Mouse (Mus musculus): ENCODE measurements around the gene Bfsp2. TPM values are rescaled to one million over a fixed set of nuclear protein-coding genes. Genes with fewer than 3 reads are reported as not detected.

Gene Bfsp2
- polyA plus RNA-seq, 1 experiment, result not detected

DNA sequence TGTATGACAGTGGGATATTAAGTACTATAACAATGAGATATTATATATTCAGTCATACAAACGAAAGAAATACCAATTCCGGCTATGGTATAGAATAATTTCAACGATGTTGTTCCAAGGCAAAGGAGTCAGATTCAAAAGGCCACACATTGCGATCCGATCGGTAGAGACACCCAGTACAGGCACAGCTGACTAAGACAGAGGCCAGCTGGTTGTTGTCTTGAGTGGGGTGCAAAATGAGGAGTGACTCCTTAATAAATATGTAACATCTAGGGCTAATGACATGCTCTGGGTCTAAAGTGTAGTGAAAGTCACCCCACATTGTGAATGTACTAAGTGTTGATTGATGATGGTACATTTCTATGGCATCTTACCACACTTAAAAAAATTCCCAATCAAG lies 91.0 kb downstream of the Bfsp2 start:
- Histone ChIP-seq H3K9ac (ENCODE audit: low read depth, poor library complexity, severe bottlenecking) (no peak overlapping the region), H3K4me1 (ENCODE audit: control insufficient read depth, insufficient read depth, low read length) (no peaks in the 10 kb centered on the region), H3K9me3 (replicated peaks; ENCODE audit: control insufficient read depth, insufficient read depth, low read length, poor library complexity, severe bottlenecking) (no peaks in the 10 kb centered on the region), H3K27me3 (ENCODE audit: control insufficient read depth, insufficient read depth, low read length, poor library complexity, severe bottlenecking) (no peaks in the 10 kb centered on the region), H3K36me3 (ENCODE audit: control insufficient read depth, insufficient read depth, low read length, poor library complexity, severe bottlenecking) (no peaks in the 10 kb centered on the region), H3K4me3 (ENCODE audit: low read depth, low read length) (no peak overlapping the region), H3K27ac (ENCODE audit: insufficient read depth, low read length) (no peak overlapping the region)
- TF ChIP-seq POLR2A (IDR thresholded peaks at IDR 0.05; ENCODE audit: insufficient read depth, low read length), result no peak
- TF ChIP-seq CTCF (IDR thresholded peaks at IDR 0.05; ENCODE audit: low read depth, low read length), result no peak
- TF ChIP-seq EP300 (IDR thresholded peaks at IDR 0.05; ENCODE audit: insufficient read depth, low read depth, low read length), result no peak

DNA sequence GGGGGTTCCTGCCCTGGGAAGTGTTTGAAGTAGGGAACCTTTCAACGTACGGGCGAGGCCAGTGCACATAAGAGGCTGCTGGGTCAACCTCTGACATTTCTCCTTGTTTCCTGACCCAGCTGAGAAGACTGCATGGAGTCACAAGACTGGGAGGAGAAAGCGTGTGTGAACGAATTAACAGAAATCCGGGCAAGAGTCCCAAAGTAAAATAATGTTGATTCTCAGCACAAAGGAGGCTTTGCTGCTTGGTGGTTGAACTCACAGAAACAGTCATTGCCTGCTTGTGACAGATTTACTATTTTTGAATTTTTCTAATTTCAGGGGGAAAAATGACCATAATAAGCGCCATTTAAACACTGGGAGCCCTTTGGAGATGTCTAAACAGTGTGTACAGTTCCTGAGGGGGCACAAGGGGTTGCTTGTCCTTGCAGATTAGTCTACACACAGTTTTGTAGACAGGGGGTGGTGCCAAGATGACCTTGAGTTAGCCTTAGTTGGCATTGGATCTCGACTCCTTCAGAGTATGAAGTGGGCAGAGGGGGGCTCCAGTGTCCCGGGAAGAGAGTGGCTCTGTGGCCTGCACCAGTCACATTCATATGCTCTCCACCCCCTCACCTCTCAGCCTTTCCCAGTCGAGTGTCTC lies 93.1 kb downstream of the Bfsp2 start:
- H3K27ac ChIP-seq (ENCODE audit: insufficient read depth, low read length), result no peak overlapping the region
- no peaks in the 10 kb centered on the region for H3K9me3 ChIP-seq (replicated peaks; ENCODE audit: control insufficient read depth, insufficient read depth, low read length, poor library complexity, severe bottlenecking)
- H3K36me3 ChIP-seq (ENCODE audit: control insufficient read depth, insufficient read depth, low read length, poor library complexity, severe bottlenecking), result no peaks in the 10 kb centered on the region
- H3K4me3 ChIP-seq (ENCODE audit: low read depth, low read length), result no peak overlapping the region
- TF ChIP-seq CTCF (IDR thresholded peaks at IDR 0.05; ENCODE audit: low read depth, low read length) (no peak), POLR2A (IDR thresholded peaks at IDR 0.05; ENCODE audit: insufficient read depth, low read length) (no peak), EP300 (IDR thresholded peaks at IDR 0.05; ENCODE audit: insufficient read depth, low read depth, low read length) (no peak)
- no peaks in the 10 kb centered on the region for H3K27me3 ChIP-seq (ENCODE audit: control insufficient read depth, insufficient read depth, low read length, poor library complexity, severe bottlenecking)
- H3K4me1 ChIP-seq (ENCODE audit: control insufficient read depth, insufficient read depth, low read length), result no peaks in the 10 kb centered on the region
- H3K9ac ChIP-seq (ENCODE audit: low read depth, poor library complexity, severe bottlenecking), result no peak overlapping the region

DNA sequence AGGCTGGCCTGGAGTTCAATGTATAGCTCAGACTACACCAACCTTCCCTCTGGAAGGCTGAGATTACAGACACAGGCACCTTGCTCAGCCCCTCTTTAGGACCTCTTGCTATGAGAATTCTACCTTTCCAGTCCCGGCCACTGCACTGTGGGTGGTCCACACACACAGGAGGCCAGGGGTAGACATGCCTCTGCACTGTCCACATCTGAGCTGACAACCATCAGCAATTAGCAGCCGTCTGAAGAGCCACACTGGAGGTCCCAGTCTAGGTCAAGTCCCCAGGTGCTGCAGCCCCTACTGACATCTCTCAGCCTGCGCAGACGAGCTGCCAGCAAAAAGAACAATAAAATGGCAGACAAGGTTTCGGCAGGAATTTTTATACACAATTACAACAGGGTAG lies 93.6 kb downstream of the Bfsp2 start:
- Histone ChIP-seq H3K4me3 (ENCODE audit: low read depth, low read length) (no peak overlapping the region), H3K27me3 (ENCODE audit: control insufficient read depth, insufficient read depth, low read length, poor library complexity, severe bottlenecking) (no peaks in the 10 kb centered on the region), H3K4me1 (ENCODE audit: control insufficient read depth, insufficient read depth, low read length) (no peaks in the 10 kb centered on the region), H3K27ac (ENCODE audit: insufficient read depth, low read length) (no peak overlapping the region), H3K9ac (ENCODE audit: low read depth, poor library complexity, severe bottlenecking) (no peak overlapping the region), H3K9me3 (replicated peaks; ENCODE audit: control insufficient read depth, insufficient read depth, low read length, poor library complexity, severe bottlenecking) (no peaks in the 10 kb centered on the region), H3K36me3 (ENCODE audit: control insufficient read depth, insufficient read depth, low read length, poor library complexity, severe bottlenecking) (no peaks in the 10 kb centered on the region)
- no peak for TF ChIP-seq CTCF (IDR thresholded peaks at IDR 0.05; ENCODE audit: low read depth, low read length)
- TF ChIP-seq EP300 (IDR thresholded peaks at IDR 0.05; ENCODE audit: insufficient read depth, low read depth, low read length), result no peak
- TF ChIP-seq POLR2A (IDR thresholded peaks at IDR 0.05; ENCODE audit: insufficient read depth, low read length), result no peak

DNA sequence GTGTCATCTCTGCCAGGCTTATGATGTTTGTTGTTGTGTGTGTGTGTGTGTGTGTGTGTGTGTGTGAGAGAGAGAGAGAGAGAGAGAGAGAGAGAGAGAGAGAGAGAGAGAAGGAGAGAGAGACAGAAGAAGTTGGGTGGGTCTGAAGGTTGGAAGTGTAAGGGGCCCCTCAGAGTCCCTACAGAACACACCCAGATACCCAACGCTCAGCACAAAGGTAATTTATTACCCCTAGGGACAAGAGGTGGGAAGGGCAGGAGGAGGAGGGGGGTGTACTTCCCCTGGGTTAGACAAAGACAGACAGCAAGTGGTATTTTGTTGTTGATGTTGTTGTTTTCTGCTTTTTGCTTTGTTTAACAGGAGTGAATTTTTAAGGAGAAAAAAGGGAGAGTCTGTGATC lies 94.6 kb downstream of the Bfsp2 start:
- no peak overlapping the region for H3K27ac ChIP-seq (ENCODE audit: insufficient read depth, low read length)
- no peaks in the 10 kb centered on the region for H3K4me1 ChIP-seq (ENCODE audit: control insufficient read depth, insufficient read depth, low read length)
- H3K4me3 ChIP-seq (ENCODE audit: low read depth, low read length), result no peak overlapping the region
- H3K27me3 ChIP-seq (ENCODE audit: control insufficient read depth, insufficient read depth, low read length, poor library complexity, severe bottlenecking), result no peaks in the 10 kb centered on the region
- H3K9me3 ChIP-seq (replicated peaks; ENCODE audit: control insufficient read depth, insufficient read depth, low read length, poor library complexity, severe bottlenecking), result no peaks in the 10 kb centered on the region
- H3K36me3 ChIP-seq (ENCODE audit: control insufficient read depth, insufficient read depth, low read length, poor library complexity, severe bottlenecking), result no peaks in the 10 kb centered on the region
- no peak overlapping the region for H3K9ac ChIP-seq (ENCODE audit: low read depth, poor library complexity, severe bottlenecking)
- TF ChIP-seq POLR2A (IDR thresholded peaks at IDR 0.05; ENCODE audit: insufficient read depth, low read length), result no peak

DNA sequence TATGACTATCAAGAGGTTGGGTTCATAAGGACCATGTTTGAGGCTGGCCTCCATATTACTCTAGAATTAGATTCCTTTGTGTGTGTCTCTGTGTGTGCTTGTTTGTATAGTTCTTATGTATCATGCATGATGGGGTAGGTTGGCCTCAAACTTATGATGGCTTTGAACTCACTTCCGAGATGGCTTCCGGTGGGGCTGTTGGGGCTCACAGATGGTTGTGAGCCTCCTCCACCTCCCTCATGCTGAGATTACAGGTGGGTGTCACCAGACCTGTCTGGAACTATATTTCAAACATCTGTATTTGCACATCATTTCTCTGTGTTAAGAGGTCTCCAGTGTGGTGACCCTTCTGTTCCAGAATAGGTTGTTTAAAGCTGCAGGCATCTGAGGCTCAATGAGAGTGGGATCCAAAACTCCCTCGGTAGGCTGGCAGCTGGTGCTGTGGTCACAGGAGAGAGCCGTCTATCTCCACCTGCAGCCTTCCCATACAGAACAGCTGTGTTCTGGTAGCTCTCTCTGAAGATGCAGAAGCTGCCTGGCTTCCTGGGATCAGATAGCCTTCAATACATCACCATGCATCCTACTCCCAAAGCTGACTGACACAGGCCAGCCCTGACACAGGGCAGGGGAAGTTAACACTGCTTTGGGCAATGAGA lies 96.0 kb downstream of the Bfsp2 start:
- H3K36me3 ChIP-seq (ENCODE audit: control insufficient read depth, insufficient read depth, low read length, poor library complexity, severe bottlenecking), result no peaks in the 10 kb centered on the region
- H3K4me1 ChIP-seq (ENCODE audit: control insufficient read depth, insufficient read depth, low read length), result peaks cover 1% of the 10 kb centered on the region
- H3K9ac ChIP-seq (ENCODE audit: low read depth, poor library complexity, severe bottlenecking), result no peak overlapping the region
- H3K27ac ChIP-seq (ENCODE audit: insufficient read depth, low read length), result no peak overlapping the region
- no peaks in the 10 kb centered on the region for H3K9me3 ChIP-seq (replicated peaks; ENCODE audit: control insufficient read depth, insufficient read depth, low read length, poor library complexity, severe bottlenecking)
- H3K27me3 ChIP-seq (ENCODE audit: control insufficient read depth, insufficient read depth, low read length, poor library complexity, severe bottlenecking), result no peaks in the 10 kb centered on the region
- TF ChIP-seq EP300 (IDR thresholded peaks at IDR 0.05; ENCODE audit: insufficient read depth, low read depth, low read length), result no peak
- TF ChIP-seq POLR2A (IDR thresholded peaks at IDR 0.05; ENCODE audit: insufficient read depth, low read length), result no peak
- TF ChIP-seq CTCF (IDR thresholded peaks at IDR 0.05; ENCODE audit: low read depth, low read length), result no peak
- H3K4me3 ChIP-seq (ENCODE audit: low read depth, low read length), result no peak overlapping the region

DNA sequence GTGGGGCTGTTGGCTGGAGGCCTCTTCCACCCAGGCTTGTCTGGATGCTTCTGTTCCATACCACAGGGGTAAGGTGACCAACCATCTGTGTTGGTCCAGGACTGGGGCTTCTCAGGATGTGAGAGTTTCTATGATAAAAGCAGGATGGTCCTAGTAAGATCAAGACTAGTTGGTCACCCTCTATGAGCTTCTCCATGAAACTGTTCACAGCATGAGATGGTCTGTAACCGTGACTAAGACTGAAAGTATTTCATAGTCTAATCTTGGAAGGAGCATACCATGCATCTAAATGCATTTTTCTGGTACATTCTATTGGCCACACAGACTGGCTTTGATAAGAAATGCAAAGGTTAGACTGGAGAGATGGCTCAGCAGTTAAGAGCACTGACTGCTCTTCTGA lies 96.6 kb downstream of the Bfsp2 start:
- no peaks in the 10 kb centered on the region for H3K36me3 ChIP-seq (ENCODE audit: control insufficient read depth, insufficient read depth, low read length, poor library complexity, severe bottlenecking)
- TF ChIP-seq CTCF (IDR thresholded peaks at IDR 0.05; ENCODE audit: low read depth, low read length) (no peak), EP300 (IDR thresholded peaks at IDR 0.05; ENCODE audit: insufficient read depth, low read depth, low read length) (no peak), POLR2A (IDR thresholded peaks at IDR 0.05; ENCODE audit: insufficient read depth, low read length) (no peak)
- H3K9me3 ChIP-seq (replicated peaks; ENCODE audit: control insufficient read depth, insufficient read depth, low read length, poor library complexity, severe bottlenecking), result no peaks in the 10 kb centered on the region
- peaks cover 3% of the 10 kb centered on the region for H3K4me1 ChIP-seq (ENCODE audit: control insufficient read depth, insufficient read depth, low read length)
- H3K27me3 ChIP-seq (ENCODE audit: control insufficient read depth, insufficient read depth, low read length, poor library complexity, severe bottlenecking), result no peaks in the 10 kb centered on the region
- no peak overlapping the region for H3K4me3 ChIP-seq (ENCODE audit: low read depth, low read length)
- H3K9ac ChIP-seq (ENCODE audit: low read depth, poor library complexity, severe bottlenecking), result no peak overlapping the region
- H3K27ac ChIP-seq (ENCODE audit: insufficient read depth, low read length), result no peak overlapping the region
